Mouse (Mus musculus): ENCODE measurements around the gene Mknk1. TPM values are rescaled to one million over a fixed set of nuclear protein-coding genes. Genes with fewer than 3 reads are reported as not detected.

Gene Mknk1
- polyA plus RNA-seq, 1 experiment from 2014 or later, result 19.3 TPM

- Histone ChIP-seq H3K27me3 (ENCODE audit: control insufficient read depth, insufficient read depth, low read length) (no peaks in the 10 kb centered on the region), H3K27ac (ENCODE audit: low read depth, low read length) (no peak overlapping the region), H3K4me1 (replicated peaks; ENCODE audit: control insufficient read depth, insufficient read depth, low read length) (no peaks in the 10 kb centered on the region), H3K36me3 (ENCODE audit: control insufficient read depth, insufficient read depth, low read length) (no peaks in the 10 kb centered on the region), H3K9me3 (ENCODE audit: control insufficient read depth, low read length) (no peaks in the 10 kb centered on the region), H3K9ac (ENCODE audit: low read depth, low read length) (no peak overlapping the region), H3K4me3 (ENCODE audit: low read depth, low read length) (no peak overlapping the region), H3K4me2 (replicated peaks; ENCODE audit: low read depth, low read length) (no peak overlapping the region)
- ATAC-seq (ENCODE audit: low FRiP score), result no peak
- WGBS, result 57% methylated on average over 2 of the region's 2 CpGs
- no peak for DNase-seq (ENCODE audit: low spot score)
Observed at GRCm38 (mm10) chr4:115832040-115832439, 7.0 kb upstream of the Mknk1 start.

- no peak overlapping the region for H3K27ac ChIP-seq (ENCODE audit: low read depth, low read length)
- no peak for ATAC-seq (ENCODE audit: low FRiP score)
- no peaks in the 10 kb centered on the region; the same call in 1 of the 2 replicates for H3K4me1 ChIP-seq (replicated peaks; ENCODE audit: control insufficient read depth, insufficient read depth, low read length)
- H3K36me3 ChIP-seq (ENCODE audit: control insufficient read depth, insufficient read depth, low read length), result no peaks in the 10 kb centered on the region
- H3K9me3 ChIP-seq (ENCODE audit: control insufficient read depth, low read length), result no peaks in the 10 kb centered on the region
- H3K4me2 ChIP-seq (replicated peaks; ENCODE audit: low read depth, low read length), result no peak overlapping the region
- WGBS, result 82% methylated on average over 2 of the region's 2 CpGs
- H3K9ac ChIP-seq (ENCODE audit: low read depth, low read length), result no peak overlapping the region
- no peaks in the 10 kb centered on the region for H3K27me3 ChIP-seq (ENCODE audit: control insufficient read depth, insufficient read depth, low read length)
- H3K4me3 ChIP-seq (ENCODE audit: low read depth, low read length), result no peak overlapping the region
- DNase-seq (ENCODE audit: low spot score), result no peak
Observed at GRCm38 (mm10) chr4:115835576-115835975, 3.4 kb upstream of the Mknk1 start.

GRCm38 (mm10) chr4:115838196-115838595, 802 bp upstream of the Mknk1 start:
- no peak overlapping the region for H3K4me3 ChIP-seq (ENCODE audit: low read depth, low read length)
- H3K36me3 ChIP-seq (ENCODE audit: control insufficient read depth, insufficient read depth, low read length), result 0 out of 2 replicates have a peak, but pooled peaks cover 2% of the 10 kb centered on the region
- ATAC-seq (ENCODE audit: low FRiP score) (no peak), DNase-seq (ENCODE audit: low spot score) (no peak)
- no peak overlapping the region for H3K27ac ChIP-seq (ENCODE audit: low read depth, low read length)
- no peaks in the 10 kb centered on the region; the same call in 1 of the 2 replicates for H3K4me1 ChIP-seq (replicated peaks; ENCODE audit: control insufficient read depth, insufficient read depth, low read length)
- H3K9me3 ChIP-seq (ENCODE audit: control insufficient read depth, low read length), result no peaks in the 10 kb centered on the region
- H3K27me3 ChIP-seq (ENCODE audit: control insufficient read depth, insufficient read depth, low read length), result no peaks in the 10 kb centered on the region
- no peak overlapping the region for H3K9ac ChIP-seq (ENCODE audit: low read depth, low read length)
- WGBS, result 84% methylated on average over 4 of the region's 4 CpGs
- peak overlapping the region; percentile 48; the same call in 1 of the 2 replicates for H3K4me2 ChIP-seq (replicated peaks; ENCODE audit: low read depth, low read length)

- Histone ChIP-seq H3K36me3 (ENCODE audit: control insufficient read depth, insufficient read depth, low read length) (0 out of 2 replicates have a peak, but pooled peaks cover 2% of the 10 kb centered on the region), H3K4me1 (replicated peaks; ENCODE audit: control insufficient read depth, insufficient read depth, low read length) (no peaks in the 10 kb centered on the region; the same call in 1 of the 2 replicates), H3K4me2 (replicated peaks; ENCODE audit: low read depth, low read length) (peak overlapping the region; percentile 48; the same call in 1 of the 2 replicates), H3K9ac (ENCODE audit: low read depth, low read length) (no peak overlapping the region), H3K27me3 (ENCODE audit: control insufficient read depth, insufficient read depth, low read length) (no peaks in the 10 kb centered on the region), H3K4me3 (ENCODE audit: low read depth, low read length) (peak overlapping the region; percentile 2; the same call in 1 of the 2 replicates), H3K9me3 (ENCODE audit: control insufficient read depth, low read length) (no peaks in the 10 kb centered on the region), H3K27ac (ENCODE audit: low read depth, low read length) (no peak overlapping the region)
- no peak for ATAC-seq (ENCODE audit: low FRiP score)
- WGBS, result 58% methylated on average over 4 of the region's 4 CpGs
- no peak for DNase-seq (ENCODE audit: low spot score)
Observed at GRCm38 (mm10) chr4:115839956-115840355, 958 bp downstream of the Mknk1 start.

- H3K9me3 ChIP-seq (ENCODE audit: control insufficient read depth, low read length), result no peaks in the 10 kb centered on the region
- no peaks in the 10 kb centered on the region; the same call in 1 of the 2 replicates for H3K4me1 ChIP-seq (replicated peaks; ENCODE audit: control insufficient read depth, insufficient read depth, low read length)
- H3K4me3 ChIP-seq (ENCODE audit: low read depth, low read length), result no peak overlapping the region
- H3K27me3 ChIP-seq (ENCODE audit: control insufficient read depth, insufficient read depth, low read length), result no peaks in the 10 kb centered on the region
- DNase-seq (ENCODE audit: low spot score) (no peak), ATAC-seq (ENCODE audit: low FRiP score) (no peak)
- no peak overlapping the region for H3K4me2 ChIP-seq (replicated peaks; ENCODE audit: low read depth, low read length)
- H3K36me3 ChIP-seq (ENCODE audit: control insufficient read depth, insufficient read depth, low read length), result 0 out of 2 replicates have a peak, but pooled peaks cover 2% of the 10 kb centered on the region
- WGBS, result 93% methylated on average over 4 of the region's 4 CpGs
- H3K27ac ChIP-seq (ENCODE audit: low read depth, low read length), result no peak overlapping the region
- H3K9ac ChIP-seq (ENCODE audit: low read depth, low read length), result no peak overlapping the region
Observed at GRCm38 (mm10) chr4:115840842-115841241, 1.8 kb downstream of the Mknk1 start.

- no peaks in the 10 kb centered on the region for H3K27me3 ChIP-seq (ENCODE audit: control insufficient read depth, insufficient read depth, low read length)
- H3K9me3 ChIP-seq (ENCODE audit: control insufficient read depth, low read length), result no peaks in the 10 kb centered on the region
- DNase-seq (ENCODE audit: low spot score) (no peak), ATAC-seq (ENCODE audit: low FRiP score) (no peak)
- H3K4me1 ChIP-seq (replicated peaks; ENCODE audit: control insufficient read depth, insufficient read depth, low read length), result no peaks in the 10 kb centered on the region
- no peak overlapping the region for H3K4me2 ChIP-seq (replicated peaks; ENCODE audit: low read depth, low read length)
- no peak overlapping the region for H3K4me3 ChIP-seq (ENCODE audit: low read depth, low read length)
- 0 out of 2 replicates have a peak, but pooled peaks cover 4% of the 10 kb centered on the region for H3K36me3 ChIP-seq (ENCODE audit: control insufficient read depth, insufficient read depth, low read length)
- H3K9ac ChIP-seq (ENCODE audit: low read depth, low read length), result no peak overlapping the region
- H3K27ac ChIP-seq (ENCODE audit: low read depth, low read length), result no peak overlapping the region
- WGBS, result 49% methylated on average over 2 of the region's 2 CpGs
Observed at GRCm38 (mm10) chr4:115846656-115847055, 7.7 kb downstream of the Mknk1 start.

- Histone ChIP-seq H3K4me2 (replicated peaks; ENCODE audit: low read depth, low read length) (no peak overlapping the region), H3K4me3 (ENCODE audit: low read depth, low read length) (no peak overlapping the region), H3K9ac (ENCODE audit: low read depth, low read length) (no peak overlapping the region), H3K9me3 (ENCODE audit: control insufficient read depth, low read length) (no peaks in the 10 kb centered on the region), H3K27me3 (ENCODE audit: control insufficient read depth, insufficient read depth, low read length) (no peaks in the 10 kb centered on the region), H3K27ac (ENCODE audit: low read depth, low read length) (no peak overlapping the region), H3K4me1 (replicated peaks; ENCODE audit: control insufficient read depth, insufficient read depth, low read length) (no peaks in the 10 kb centered on the region), H3K36me3 (ENCODE audit: control insufficient read depth, insufficient read depth, low read length) (0 out of 2 replicates have a peak, but pooled peaks cover 4% of the 10 kb centered on the region)
- 66% methylated on average over 5 of the region's 5 CpGs for WGBS
- ATAC-seq (ENCODE audit: low FRiP score) (no peak), DNase-seq (ENCODE audit: low spot score) (no peak)
Observed at GRCm38 (mm10) chr4:115847377-115847776, 8.4 kb downstream of the Mknk1 start.

- H3K4me2 ChIP-seq (replicated peaks; ENCODE audit: low read depth, low read length), result no peak overlapping the region
- H3K27me3 ChIP-seq (ENCODE audit: control insufficient read depth, insufficient read depth, low read length), result no peaks in the 10 kb centered on the region
- no peaks in the 10 kb centered on the region for H3K4me1 ChIP-seq (replicated peaks; ENCODE audit: control insufficient read depth, insufficient read depth, low read length)
- DNase-seq (ENCODE audit: low spot score) (no peak), ATAC-seq (ENCODE audit: low FRiP score) (no peak)
- H3K9me3 ChIP-seq (ENCODE audit: control insufficient read depth, low read length), result no peaks in the 10 kb centered on the region
- no peak overlapping the region for H3K9ac ChIP-seq (ENCODE audit: low read depth, low read length)
- H3K36me3 ChIP-seq (ENCODE audit: control insufficient read depth, insufficient read depth, low read length), result 0 out of 2 replicates have a peak, but pooled peaks cover 2% of the 10 kb centered on the region
- 94% methylated on average over 1 of the region's 1 CpGs for WGBS
- H3K27ac ChIP-seq (ENCODE audit: low read depth, low read length), result no peak overlapping the region
- no peak overlapping the region for H3K4me3 ChIP-seq (ENCODE audit: low read depth, low read length)
Observed at GRCm38 (mm10) chr4:115848083-115848482, 9.1 kb downstream of the Mknk1 start.

GRCm38 (mm10) chr4:115848990-115849677, 10.1 kb downstream of the Mknk1 start:
- Histone ChIP-seq H3K4me3 (ENCODE audit: low read depth, low read length) (no peak overlapping the region), H3K4me2 (replicated peaks; ENCODE audit: low read depth, low read length) (no peak overlapping the region), H3K9ac (ENCODE audit: low read depth, low read length) (no peak overlapping the region), H3K9me3 (ENCODE audit: control insufficient read depth, low read length) (no peaks in the 10 kb centered on the region), H3K27me3 (ENCODE audit: control insufficient read depth, insufficient read depth, low read length) (no peaks in the 10 kb centered on the region), H3K27ac (ENCODE audit: low read depth, low read length) (no peak overlapping the region), H3K4me1 (replicated peaks; ENCODE audit: control insufficient read depth, insufficient read depth, low read length) (no peaks in the 10 kb centered on the region), H3K36me3 (ENCODE audit: control insufficient read depth, insufficient read depth, low read length) (0 out of 2 replicates have a peak, but pooled peaks cover 2% of the 10 kb centered on the region)
- ATAC-seq (ENCODE audit: low FRiP score) (no peak), DNase-seq (ENCODE audit: low spot score) (no peak)
- WGBS, result 69% methylated on average over 8 of the region's 8 CpGs

Measured in hindbrain, embryonic 11.5 days (tissue).